Mouse (Mus musculus) Patski (cell line): ENCODE measurements around the gene Vwa7. TPM values are rescaled to one million over a fixed set of nuclear protein-coding genes. Genes with fewer than 3 reads are reported as not detected.
"Not testable (repeated sequence)": the region's sequence is repeated elsewhere in the genome, so short reads cannot be mapped to it uniquely, and the experiment has no call there.

Experiments used
- ATAC-seq: fragments of 100-300 bp; one replicate; pipeline ENCODE4 v1.8.0; 2021
- CTCF ChIA-PET: fragments of 350-600 bp; sonication (Branson Sonifier 250); formaldehyde crosslinking; loops from one replicate; lab custom pipeline; 2022; ENCODE audit warnings: inconsistent platforms; lab: Charles Lee
- POLR2A ChIA-PET: fragments of 350-600 bp; sonication (Branson Sonifier 250); formaldehyde crosslinking; loops from one replicate; lab custom pipeline; 2022; ENCODE audit warnings: antibody characterized with exemption, inconsistent platforms; lab: Charles Lee
- DNase-seq: peaks from one replicate; pipeline ENCODE4 v3.0.0-alpha.2; 2011; ENCODE audit warnings: low read depth, low spot score
- H3K27me3 ChIP-seq: fragments of 371-371 bp; one replicate; pipeline ENCODE4 v1.5.1; 2021
- CTCF ChIP-seq: fragments of 100-300 bp; IDR thresholded peaks from one replicate; pipeline ENCODE4 v1.5.1; 2021
- in situ Hi-C: fragments of 300-500 bp; cut with MboI; formaldehyde crosslinking; loops from 3 replicates; pipeline ENCODE4 v1.11.1; 2018; ENCODE audit warnings: low pct_unique_long_range_greater_than_20kb, mixed read lengths
- polyA plus RNA-seq: library from polyadenylated mRNA; unstranded; gene quantifications from one replicate; pipeline ENCODE4 v1.2.3, GENCODE M21; 2021

Gene Vwa7
- polyA plus RNA-seq, 1 experiment from 2014 or later, result 1.2 TPM

GRCm38 (mm10) chr17:35000717-35001451 is 15.5 kb upstream of the Vwa7 start, which contains the start of gene Vars:
TSS of gene Vars (plus strand) at chr17:35000987.
- no peak for DNase-seq
- ChIA-PET CTCF (interaction anchor here (1.1 kb wide), 1 partner anchor 48 kb away, joined by 3 read pairs; no protein-coding TSS in a partner anchor), POLR2A (interaction anchor here (0.6 to 1.3 kb wide), 5 partner anchors 11 to 240 kb away, joined by 3 to 6 read pairs (median 3); partner anchors contain the start of genes Clic1 and Gpank1)
- ATAC-seq, result peak; percentile 72
- TF ChIP-seq CTCF, result no peak
- in situ Hi-C loops, result no loop called here
- no peaks in the 10 kb centered on the region for H3K27me3 ChIP-seq

- ATAC-seq, result peak; percentile 23
- CTCF ChIA-PET, result no interaction called here
- DNase-seq, result no peak
- no peaks in the 10 kb centered on the region for H3K27me3 ChIP-seq
- POLR2A ChIA-PET, result interaction anchor here (0.5 to 1.3 kb wide), 5 partner anchors 11 to 239 kb away, joined by 3 to 6 read pairs (median 3); partner anchors contain the start of gene Gpank1
- TF ChIP-seq CTCF, result no peak
- in situ Hi-C loops, result no loop called here
These were observed 14.8 kb upstream of the Vwa7 start for GRCm38 (mm10) chr17:35001452-35002152.

GRCm38 (mm10) chr17:35002153-35002865 is 14.1 kb upstream of the Vwa7 start:
- H3K27me3 ChIP-seq, result no peaks in the 10 kb centered on the region
- in situ Hi-C loops, result no loop called here
- no peak for TF ChIP-seq CTCF
- ChIA-PET POLR2A (interaction anchor here (0.5 to 1.3 kb wide), 5 partner anchors 10 to 119 kb away, joined by 3 to 6 read pairs (median 3); partner anchors contain the start of gene Gpank1), CTCF (no interaction called here)
- ATAC-seq (no peak), DNase-seq (no peak)

- TF ChIP-seq CTCF, result no peak
- CTCF ChIA-PET, result no interaction called here
- POLR2A ChIA-PET, result no interaction called here
- in situ Hi-C loops, result no loop called here
- DNase-seq (no peak), ATAC-seq (no peak)
- H3K27me3 ChIP-seq, result no peaks in the 10 kb centered on the region
These were observed 13.1 kb upstream of the Vwa7 start for GRCm38 (mm10) chr17:35003022-35003838.

- ATAC-seq (no peak), DNase-seq (no peak)
- in situ Hi-C loops, result no loop called here
- no peaks in the 10 kb centered on the region for H3K27me3 ChIP-seq
- no peak for TF ChIP-seq CTCF
- POLR2A ChIA-PET, result interaction anchor here (1.0 kb wide), 1 partner anchor 53 kb away, joined by 3 read pairs; no protein-coding TSS in a partner anchor
- CTCF ChIA-PET, result no interaction called here
These were observed 12.2 kb upstream of the Vwa7 start for GRCm38 (mm10) chr17:35004075-35004717.

GRCm38 (mm10) chr17:35005158-35005557 is 11.2 kb upstream of the Vwa7 start:
- ChIA-PET CTCF (no interaction called here), POLR2A (no interaction called here)
- TF ChIP-seq CTCF, result no peak
- no peak for DNase-seq
- in situ Hi-C loops, result no loop called here
- no peak for ATAC-seq
- no peaks in the 10 kb centered on the region for H3K27me3 ChIP-seq

GRCm38 (mm10) chr17:35005902-35006301 is 10.5 kb upstream of the Vwa7 start:
- POLR2A ChIA-PET, CTCF ChIA-PET, ATAC-seq, H3K27me3 ChIP-seq, DNase-seq, in situ Hi-C loops: not testable (repeated sequence)

GRCm38 (mm10) chr17:35007387-35007991 is 8.9 kb upstream of the Vwa7 start:
- ATAC-seq (no peak), DNase-seq (no peak)
- H3K27me3 ChIP-seq, result no peaks in the 10 kb centered on the region
- TF ChIP-seq CTCF, result no peak
- CTCF ChIA-PET, result interaction anchor here (0.7 kb wide), 1 partner anchor 97 kb away, joined by 3 read pairs; no protein-coding TSS in a partner anchor
- in situ Hi-C loops, result no loop called here
- POLR2A ChIA-PET, result no interaction called here

- ChIA-PET CTCF (interaction anchor here (1.1 to 1.5 kb wide), 2 partner anchors 11 to 40 kb away, joined by 3 read pairs; partner anchors contain the start of gene Clic1), POLR2A (no interaction called here)
- no peak for TF ChIP-seq CTCF
- DNase-seq, result no peak
- H3K27me3 ChIP-seq, result no peaks in the 10 kb centered on the region
- no peak for ATAC-seq
- in situ Hi-C loops, result no loop called here
These were observed 6.8 kb upstream of the Vwa7 start for GRCm38 (mm10) chr17:35009586-35009985.
